Mouse (Mus musculus): Measurements from ENCODE around the gene Mpp4. TPM values are rescaled to one million over a fixed set of nuclear protein-coding genes. Genes with fewer than 3 reads are reported as not detected.

The Mpp4 gene
- polyA plus RNA-seq, 1 experiment, result 0.97 TPM

- Histone ChIP-seq H3K4me1 (ENCODE audit: control insufficient read depth, insufficient read depth, low read length) (no peaks in the 10 kb centered on the region), H3K4me3 (replicated peaks; ENCODE audit: extremely low read depth, low read depth, low read length) (no peak overlapping the region)
- WGBS, result 91% methylated on average over 3 of the region's 3 CpGs
- TF ChIP-seq CTCF (IDR thresholded peaks at IDR 0.05; ENCODE audit: insufficient read depth, low read length) (no peak), POLR2A (IDR thresholded peaks at IDR 0.05; ENCODE audit: borderline replicate concordance, extremely low read depth, low read depth, low read length) (no peak)
- DNase-seq, result no peak
These were observed 4.1 kb downstream of the Mpp4 start for GRCm38 (mm10) chr1:59159136-59159535.

- Histone ChIP-seq H3K4me3 (replicated peaks; ENCODE audit: extremely low read depth, low read depth, low read length) (no peak overlapping the region), H3K4me1 (ENCODE audit: control insufficient read depth, insufficient read depth, low read length) (no peaks in the 10 kb centered on the region)
- no peak for DNase-seq
- TF ChIP-seq POLR2A (IDR thresholded peaks at IDR 0.05; ENCODE audit: borderline replicate concordance, extremely low read depth, low read depth, low read length), result no peak
- no peak for TF ChIP-seq CTCF (IDR thresholded peaks at IDR 0.05; ENCODE audit: insufficient read depth, low read length)
- WGBS, result 65% methylated on average over 7 of the region's 7 CpGs
These were observed 4.7 kb downstream of the Mpp4 start for GRCm38 (mm10) chr1:59158498-59158897.

GRCm38 (mm10) chr1:59157846-59158245 is 5.3 kb downstream of the Mpp4 start:
- DNase-seq, result no peak
- no peak for TF ChIP-seq POLR2A (IDR thresholded peaks at IDR 0.05; ENCODE audit: borderline replicate concordance, extremely low read depth, low read depth, low read length)
- no peak for TF ChIP-seq CTCF (IDR thresholded peaks at IDR 0.05; ENCODE audit: insufficient read depth, low read length)
- no peaks in the 10 kb centered on the region for H3K4me1 ChIP-seq (ENCODE audit: control insufficient read depth, insufficient read depth, low read length)
- no peak overlapping the region for H3K4me3 ChIP-seq (replicated peaks; ENCODE audit: extremely low read depth, low read depth, low read length)
- WGBS, result 72% methylated on average over 4 of the region's 4 CpGs

GRCm38 (mm10) chr1:59152346-59152745 is 10.8 kb downstream of the Mpp4 start:
- no peak for DNase-seq
- Histone ChIP-seq H3K4me1 (ENCODE audit: control insufficient read depth, insufficient read depth, low read length) (no peaks in the 10 kb centered on the region), H3K4me3 (replicated peaks; ENCODE audit: extremely low read depth, low read depth, low read length) (no peak overlapping the region)
- no peak for TF ChIP-seq CTCF (IDR thresholded peaks at IDR 0.05; ENCODE audit: insufficient read depth, low read length)
- TF ChIP-seq POLR2A (IDR thresholded peaks at IDR 0.05; ENCODE audit: borderline replicate concordance, extremely low read depth, low read depth, low read length), result no peak
- WGBS, result 77% methylated on average over 4 of the region's 4 CpGs

- no peak for DNase-seq
- no peak for TF ChIP-seq POLR2A (IDR thresholded peaks at IDR 0.05; ENCODE audit: borderline replicate concordance, extremely low read depth, low read depth, low read length)
- no peak for TF ChIP-seq CTCF (IDR thresholded peaks at IDR 0.05; ENCODE audit: insufficient read depth, low read length)
- WGBS, result 64% methylated on average over 5 of the region's 5 CpGs
- Histone ChIP-seq H3K4me1 (ENCODE audit: control insufficient read depth, insufficient read depth, low read length) (no peaks in the 10 kb centered on the region), H3K4me3 (replicated peaks; ENCODE audit: extremely low read depth, low read depth, low read length) (no peak overlapping the region)
These were observed 12.6 kb downstream of the Mpp4 start for GRCm38 (mm10) chr1:59150542-59150941.

- TF ChIP-seq CTCF (IDR thresholded peaks at IDR 0.05; ENCODE audit: insufficient read depth, low read length), result peak; percentile 71
- TF ChIP-seq POLR2A (IDR thresholded peaks at IDR 0.05; ENCODE audit: borderline replicate concordance, extremely low read depth, low read depth, low read length), result no peak
- no peaks in the 10 kb centered on the region for H3K4me1 ChIP-seq (ENCODE audit: control insufficient read depth, insufficient read depth, low read length)
- 65% methylated on average over 10 of the region's 10 CpGs for WGBS
- peak; percentile 49 for DNase-seq
- no peak overlapping the region for H3K4me3 ChIP-seq (replicated peaks; ENCODE audit: extremely low read depth, low read depth, low read length)
These were observed 18.6 kb downstream of the Mpp4 start for GRCm38 (mm10) chr1:59144543-59144942.

- TF ChIP-seq POLR2A (IDR thresholded peaks at IDR 0.05; ENCODE audit: borderline replicate concordance, extremely low read depth, low read depth, low read length) (no peak), CTCF (IDR thresholded peaks at IDR 0.05; ENCODE audit: insufficient read depth, low read length) (peak; percentile 67)
- Histone ChIP-seq H3K4me1 (ENCODE audit: control insufficient read depth, insufficient read depth, low read length) (no peaks in the 10 kb centered on the region), H3K4me3 (replicated peaks; ENCODE audit: extremely low read depth, low read depth, low read length) (no peak overlapping the region)
- DNase-seq, result peak; percentile 59
These were observed 20.4 kb downstream of the Mpp4 start for GRCm38 (mm10) chr1:59142809-59143208.

GRCm38 (mm10) chr1:59134419-59134818 is 28.8 kb downstream of the Mpp4 start:
- peak; percentile 36 for DNase-seq
- WGBS, result 35% methylated on average over 5 of the region's 5 CpGs
- Histone ChIP-seq H3K4me3 (replicated peaks; ENCODE audit: extremely low read depth, low read depth, low read length) (no peak overlapping the region), H3K4me1 (ENCODE audit: control insufficient read depth, insufficient read depth, low read length) (no peaks in the 10 kb centered on the region)
- no peak for TF ChIP-seq CTCF (IDR thresholded peaks at IDR 0.05; ENCODE audit: insufficient read depth, low read length)
- TF ChIP-seq POLR2A (IDR thresholded peaks at IDR 0.05; ENCODE audit: borderline replicate concordance, extremely low read depth, low read depth, low read length), result no peak

GRCm38 (mm10) chr1:59128879-59129278 is 34.3 kb downstream of the Mpp4 start:
- TF ChIP-seq CTCF (IDR thresholded peaks at IDR 0.05; ENCODE audit: insufficient read depth, low read length) (no peak), POLR2A (IDR thresholded peaks at IDR 0.05; ENCODE audit: borderline replicate concordance, extremely low read depth, low read depth, low read length) (no peak)
- Histone ChIP-seq H3K4me1 (ENCODE audit: control insufficient read depth, insufficient read depth, low read length) (no peaks in the 10 kb centered on the region), H3K4me3 (replicated peaks; ENCODE audit: extremely low read depth, low read depth, low read length) (no peak overlapping the region)
- DNase-seq, result no peak
- WGBS, result 37% methylated on average over 7 of the region's 7 CpGs

- Histone ChIP-seq H3K4me1 (ENCODE audit: control insufficient read depth, insufficient read depth, low read length) (no peaks in the 10 kb centered on the region), H3K4me3 (replicated peaks; ENCODE audit: extremely low read depth, low read depth, low read length) (no peak overlapping the region)
- DNase-seq, result no peak
- no peak for TF ChIP-seq POLR2A (IDR thresholded peaks at IDR 0.05; ENCODE audit: borderline replicate concordance, extremely low read depth, low read depth, low read length)
- no peak for TF ChIP-seq CTCF (IDR thresholded peaks at IDR 0.05; ENCODE audit: insufficient read depth, low read length)
- 61% methylated on average over 5 of the region's 5 CpGs for WGBS
These were observed 37.6 kb downstream of the Mpp4 start for GRCm38 (mm10) chr1:59125558-59125957.

All from lung, adult 2 months (tissue).